Mouse (Mus musculus): Measurements from ENCODE around the gene Whrn.

Whrn gene

GRCm38 (mm10) chr4:63444362-63445066 lies 51.3 kb downstream of the Whrn start:
- DNase-seq (ENCODE audit: low spot score), result no peak

GRCm38 (mm10) chr4:63443101-63443500 lies 52.7 kb downstream of the Whrn start:
- DNase-seq (ENCODE audit: low spot score), result no peak

- DNase-seq (ENCODE audit: low spot score), result no peak
These were observed 54.2 kb downstream of the Whrn start for GRCm38 (mm10) chr4:63441616-63442015.

GRCm38 (mm10) chr4:63440262-63440661 lies 55.5 kb downstream of the Whrn start:
- DNase-seq (ENCODE audit: low spot score), result no peak

- DNase-seq (ENCODE audit: low spot score), result no peak
These were observed 57.8 kb downstream of the Whrn start for GRCm38 (mm10) chr4:63437968-63438367.

- no peak for DNase-seq (ENCODE audit: low spot score)
These were observed 58.5 kb downstream of the Whrn start for GRCm38 (mm10) chr4:63437119-63437815.

GRCm38 (mm10) chr4:63435402-63435801 lies 60.4 kb downstream of the Whrn start:
- DNase-seq (ENCODE audit: low spot score), result no peak

- DNase-seq (ENCODE audit: low spot score), result no peak
These were observed 64.7 kb downstream of the Whrn start for GRCm38 (mm10) chr4:63431098-63431497.

- DNase-seq (ENCODE audit: low spot score), result no peak
These were observed 65.4 kb downstream of the Whrn start for GRCm38 (mm10) chr4:63430357-63430756.

GRCm38 (mm10) chr4:63426308-63426707 lies 69.5 kb downstream of the Whrn start:
- no peak for DNase-seq (ENCODE audit: low spot score)

- DNase-seq (ENCODE audit: low spot score), result no peak
These were observed 72.0 kb downstream of the Whrn start for GRCm38 (mm10) chr4:63423811-63424210.

GRCm38 (mm10) chr4:63423231-63423630 lies 72.6 kb downstream of the Whrn start:
- DNase-seq (ENCODE audit: low spot score), result no peak

GRCm38 (mm10) chr4:63420143-63420920 lies 75.5 kb downstream of the Whrn start:
- DNase-seq (ENCODE audit: low spot score), result no peak

- no peak for DNase-seq (ENCODE audit: low spot score)
These were observed 77.5 kb downstream of the Whrn start for GRCm38 (mm10) chr4:63418270-63418669.

GRCm38 (mm10) chr4:63417318-63417957 lies 78.4 kb downstream of the Whrn start:
- peak; percentile 58 for DNase-seq (ENCODE audit: low spot score)

GRCm38 (mm10) chr4:63414951-63415350 lies 80.8 kb downstream of the Whrn start:
- no peak for DNase-seq (ENCODE audit: low spot score)

- DNase-seq (ENCODE audit: low spot score), result no peak
These were observed 84.6 kb downstream of the Whrn start for GRCm38 (mm10) chr4:63411222-63411621.

- peak; percentile 86 for DNase-seq (ENCODE audit: low spot score)
These were observed 85.2 kb downstream of the Whrn start for GRCm38 (mm10) chr4:63410583-63410934.

GRCm38 (mm10) chr4:63409908-63410582 lies 85.7 kb downstream of the Whrn start:
- DNase-seq (ENCODE audit: low spot score), result peak; percentile 69

- DNase-seq (ENCODE audit: low spot score), result peak; percentile 14
These were observed 86.4 kb downstream of the Whrn start for GRCm38 (mm10) chr4:63409317-63409907.

GRCm38 (mm10) chr4:63408649-63409048 lies 87.1 kb downstream of the Whrn start:
- peak; percentile 55 for DNase-seq (ENCODE audit: low spot score)

Measured in spleen, adult 12 weeks (tissue).